Mouse (Mus musculus): ENCODE measurements around the gene Ankib1.
"Not testable (repeated sequence)": the region's sequence is repeated elsewhere in the genome, so short reads cannot be mapped to it uniquely, and the experiment has no call there.

The Ankib1 gene

GRCm38 (mm10) chr5:3725491-3725890, 77.2 kb downstream of the Ankib1 start:
- DNase-seq (ENCODE audit: inconsistent ontology term) = no peak

- DNase-seq (ENCODE audit: inconsistent ontology term) = no peak
Measured at GRCm38 (mm10) chr5:3723415-3723814, 79.3 kb downstream of the Ankib1 start.

GRCm38 (mm10) chr5:3722873-3723272, 79.9 kb downstream of the Ankib1 start:
- no peak for DNase-seq (ENCODE audit: inconsistent ontology term)

- no peak for DNase-seq (ENCODE audit: inconsistent ontology term)
Measured at GRCm38 (mm10) chr5:3719371-3719770, 83.4 kb downstream of the Ankib1 start.

- no peak for DNase-seq (ENCODE audit: inconsistent ontology term)
Measured at GRCm38 (mm10) chr5:3715800-3716199, 86.9 kb downstream of the Ankib1 start.

GRCm38 (mm10) chr5:3702180-3702579, 100.5 kb downstream of the Ankib1 start:
- no peak for DNase-seq (ENCODE audit: inconsistent ontology term)

GRCm38 (mm10) chr5:3700025-3700424, 102.7 kb downstream of the Ankib1 start:
- DNase-seq (ENCODE audit: inconsistent ontology term) = no peak

- DNase-seq (ENCODE audit: inconsistent ontology term) = no peak
Measured at GRCm38 (mm10) chr5:3696031-3696430, 106.7 kb downstream of the Ankib1 start.

- DNase-seq (ENCODE audit: inconsistent ontology term) = no peak
Measured at GRCm38 (mm10) chr5:3695191-3695590, 107.5 kb downstream of the Ankib1 start.

GRCm38 (mm10) chr5:3692956-3693355, 109.8 kb downstream of the Ankib1 start:
- no peak for DNase-seq (ENCODE audit: inconsistent ontology term)

GRCm38 (mm10) chr5:3691283-3691682, 111.4 kb downstream of the Ankib1 start:
- DNase-seq (ENCODE audit: inconsistent ontology term) = no peak

GRCm38 (mm10) chr5:3688298-3688697, 114.4 kb downstream of the Ankib1 start:
- DNase-seq (ENCODE audit: inconsistent ontology term) = peak; percentile 16

- no peak for DNase-seq (ENCODE audit: inconsistent ontology term)
Measured at GRCm38 (mm10) chr5:3669938-3670554, 132.7 kb downstream of the Ankib1 start.

GRCm38 (mm10) chr5:3666585-3666984, 136.1 kb downstream of the Ankib1 start:
- DNase-seq (ENCODE audit: inconsistent ontology term) = no peak

- no peak for DNase-seq (ENCODE audit: inconsistent ontology term)
Measured at GRCm38 (mm10) chr5:3665225-3665624, 137.5 kb downstream of the Ankib1 start.

GRCm38 (mm10) chr5:3657085-3657484, 145.6 kb downstream of the Ankib1 start, which contains the start of gene Gatad1:
Gene Gatad1 (minus strand): TSS chr5:3657185.
- no peak for DNase-seq (ENCODE audit: inconsistent ontology term)

- no peak for DNase-seq (ENCODE audit: inconsistent ontology term)
Measured at GRCm38 (mm10) chr5:3653801-3654200, 148.9 kb downstream of the Ankib1 start.

GRCm38 (mm10) chr5:3652903-3653575, 149.7 kb downstream of the Ankib1 start:
- not testable (repeated sequence) for DNase-seq (ENCODE audit: inconsistent ontology term)

GRCm38 (mm10) chr5:3651621-3652020, 151.1 kb downstream of the Ankib1 start:
- DNase-seq (ENCODE audit: inconsistent ontology term) = no peak

GRCm38 (mm10) chr5:3650881-3651280, 151.8 kb downstream of the Ankib1 start, which contains the start of gene Tmbim7:
Gene Tmbim7 (plus strand): TSS chr5:3651181.
- DNase-seq (ENCODE audit: inconsistent ontology term) = no peak

GRCm38 (mm10) chr5:3648849-3649210, 153.9 kb downstream of the Ankib1 start:
- DNase-seq (ENCODE audit: inconsistent ontology term) = no peak

GRCm38 (mm10) chr5:3648206-3648848, 154.4 kb downstream of the Ankib1 start:
- no peak for DNase-seq (ENCODE audit: inconsistent ontology term)

GRCm38 (mm10) chr5:3647708-3648121, 155.0 kb downstream of the Ankib1 start:
- peak; percentile 93 for DNase-seq (ENCODE audit: inconsistent ontology term)

Data from Muller cell, postnatal 12 days (primary cell).